Mouse (Mus musculus): Measurements from ENCODE around the gene Ccr10. TPM values are rescaled to one million over a fixed set of nuclear protein-coding genes. Genes with fewer than 3 reads are reported as not detected.

Gene Ccr10
- not detected for total RNA-seq (2021)
- long read RNA-seq, experiment 1, partial matches to known transcripts = 0 of 1 reads
- long read RNA-seq, experiment 1, other reads (novel, unspliced or antisense) = 1 of 1 reads
- long read RNA-seq, experiment 2 = 0 reads

DNA sequence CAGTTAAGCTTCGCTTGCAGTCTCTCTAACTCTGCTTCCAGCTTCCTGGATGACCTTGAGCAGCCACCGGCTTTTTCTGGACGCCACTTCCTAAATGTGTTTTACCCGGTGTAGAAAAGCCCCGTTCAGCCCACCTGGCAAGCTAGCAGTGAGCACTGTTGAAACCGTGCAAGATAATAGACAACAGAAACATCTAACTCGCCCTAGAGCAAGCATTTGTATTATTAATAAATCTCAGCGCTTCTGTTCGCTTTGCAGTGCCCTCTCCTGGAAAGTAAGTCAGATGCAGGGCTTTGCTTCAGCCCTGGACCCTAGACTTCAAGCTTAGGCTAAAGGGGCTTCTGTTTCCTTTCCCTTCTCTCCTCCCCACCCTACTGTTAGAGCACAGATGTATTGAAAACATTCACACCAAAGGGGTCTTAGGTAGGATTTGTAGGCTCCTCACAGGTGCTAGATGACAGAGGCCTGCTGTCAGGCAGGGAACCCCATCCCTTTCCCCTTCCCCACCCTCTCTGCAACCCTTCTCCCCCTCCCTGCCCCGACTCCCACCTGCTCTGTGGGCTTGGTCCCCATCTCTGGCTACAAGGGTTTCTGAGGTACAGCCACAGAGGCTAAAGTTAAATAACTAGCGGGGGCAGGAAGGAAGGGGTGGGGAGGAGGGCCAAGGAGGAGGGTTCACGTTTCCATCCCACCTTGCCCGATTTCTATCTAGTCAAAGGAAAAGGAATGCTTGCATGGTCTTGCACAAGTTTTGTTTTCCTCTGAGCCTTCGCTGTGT lies at the start of gene Ccr10:
TSS of gene Ccr10 (minus strand) at position 593 of the 778 bp plus-strand sequence.
- DNase-seq = no peak
- intact Hi-C loops (cut with DNase I) = loop anchor here (1.0 to 5.0 kb wide), 2 partner anchors 58 to 80 kb away; partner anchors contain the start of genes Psmc3ip, Retreg3 and Tubg1

DNA sequence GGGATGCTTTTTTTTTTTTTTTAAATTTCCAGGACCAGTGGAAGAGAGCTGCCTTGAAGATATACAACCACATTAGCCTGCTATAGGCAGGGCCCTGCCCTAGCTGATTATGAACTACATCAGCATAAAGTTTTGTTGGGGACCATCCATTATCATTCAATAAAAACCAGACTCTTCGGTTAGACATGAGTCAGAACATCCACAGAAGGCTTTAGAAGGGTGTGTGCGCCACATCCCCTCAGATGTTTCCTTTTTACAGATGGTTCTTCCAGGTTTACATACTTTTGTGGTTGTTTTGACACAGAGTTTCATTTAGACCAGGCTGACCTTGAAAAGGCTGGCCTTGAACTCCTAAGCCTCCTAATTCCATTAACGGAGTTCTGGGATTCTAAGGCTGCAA lies 49.1 kb upstream of the Ccr10 start:
- intact Hi-C loops (cut with DNase I) = no loop called here
- DNase-seq = no peak

DNA sequence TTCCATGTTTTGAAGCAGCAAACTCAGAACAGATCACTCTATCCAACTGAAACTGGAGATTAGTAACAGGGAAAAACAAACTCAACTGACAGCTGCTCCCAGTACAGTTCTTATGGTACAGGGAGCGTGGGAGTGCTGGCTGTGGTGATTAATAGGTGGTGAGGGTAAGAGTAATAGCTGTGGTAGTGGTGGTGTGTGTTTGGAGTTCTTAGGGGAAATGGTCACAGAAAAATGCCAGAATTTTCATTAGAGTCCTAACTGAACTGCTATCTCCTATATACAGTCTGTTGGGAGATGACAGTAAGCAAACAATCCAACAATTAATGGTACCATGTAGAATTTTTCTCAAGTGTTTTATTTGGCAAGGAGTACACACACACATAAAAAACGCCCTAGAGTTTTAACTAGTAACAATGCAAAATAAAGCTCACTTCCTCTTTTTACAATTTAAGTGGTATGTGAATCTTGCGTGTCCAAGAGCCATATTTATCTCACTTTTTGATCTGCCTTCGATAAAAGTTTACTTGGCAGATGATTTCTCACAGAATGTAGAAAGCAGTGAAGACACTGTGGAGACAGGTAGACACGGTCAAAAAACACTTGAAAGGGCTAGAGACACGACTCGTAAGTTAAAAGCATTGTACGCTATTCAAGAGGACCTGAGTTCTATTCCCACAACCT lies 46.2 kb upstream of the Ccr10 start:
- DNase-seq = no peak
- intact Hi-C loops (cut with DNase I) = no loop called here

DNA sequence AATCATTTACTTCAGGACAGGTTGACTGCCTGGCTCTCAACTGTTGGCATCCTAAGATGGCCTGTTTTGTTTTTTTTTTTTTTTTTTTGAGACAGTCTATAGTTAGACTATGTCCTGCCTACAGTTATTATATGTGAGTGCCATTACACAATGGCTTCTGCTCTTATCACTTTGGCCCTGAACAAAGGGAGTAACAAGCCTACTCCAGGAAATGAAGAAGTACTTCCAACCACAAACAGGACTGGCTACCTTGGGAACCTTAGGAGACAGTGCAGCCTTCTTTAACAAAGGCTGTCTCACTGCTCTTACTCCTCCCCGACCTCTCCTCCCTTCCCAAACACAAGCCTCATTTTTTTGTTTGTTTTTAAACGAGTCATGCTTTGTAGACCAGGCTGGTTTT lies 45.6 kb upstream of the Ccr10 start:
- intact Hi-C loops (cut with DNase I) = no loop called here
- DNase-seq = no peak

DNA sequence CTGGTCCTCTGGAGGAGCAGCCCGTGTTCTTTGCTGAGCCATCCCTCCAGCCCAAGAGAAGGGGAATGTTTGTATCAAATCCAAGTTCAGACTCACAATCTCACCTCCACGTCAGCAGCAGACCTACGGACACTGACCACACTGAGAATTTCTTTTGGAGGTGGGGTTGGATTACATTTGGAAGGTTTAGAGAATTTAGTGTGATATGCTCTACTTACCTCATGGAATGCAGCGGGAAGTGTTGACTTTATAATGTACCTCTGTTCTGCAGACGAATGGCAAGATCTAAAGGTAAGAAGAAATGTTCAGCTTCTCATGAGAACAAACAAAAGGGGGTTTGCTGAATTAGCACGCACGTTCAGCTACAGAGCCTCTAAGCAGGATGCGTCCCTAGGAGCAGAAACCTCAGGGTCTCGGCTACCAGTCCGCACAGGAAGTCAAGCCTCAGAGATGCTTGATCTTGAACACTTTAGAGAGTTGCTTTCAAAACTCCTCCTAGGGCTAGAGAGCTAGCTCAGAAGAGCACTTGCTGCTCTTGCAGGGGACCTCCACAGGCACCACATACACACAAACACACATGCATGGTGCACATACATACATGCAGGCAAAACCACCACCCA lies 43.3 kb upstream of the Ccr10 start:
- no peak for DNase-seq
- intact Hi-C loops (cut with DNase I) = no loop called here

DNA sequence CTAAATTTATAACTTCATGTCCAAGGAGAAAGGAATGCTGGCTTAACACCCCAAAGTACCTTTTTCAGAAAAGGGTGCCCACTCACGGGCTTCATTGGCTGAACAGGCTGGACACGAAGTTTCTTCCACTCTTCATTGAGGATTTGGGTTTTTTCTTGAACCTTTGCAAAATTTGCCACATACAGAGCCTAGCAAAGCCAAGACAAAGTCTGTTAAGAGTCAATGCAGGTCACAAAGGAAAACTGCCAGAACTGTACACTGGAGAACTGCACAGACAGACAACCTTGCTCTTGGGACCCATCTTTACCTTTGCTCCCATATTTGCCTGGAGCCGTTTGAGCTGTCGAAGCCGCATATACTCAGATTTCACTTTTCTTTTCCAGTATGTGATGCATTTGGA lies 41.7 kb upstream of the Ccr10 start:
- no peak for DNase-seq
- intact Hi-C loops (cut with DNase I) = no loop called here

DNA sequence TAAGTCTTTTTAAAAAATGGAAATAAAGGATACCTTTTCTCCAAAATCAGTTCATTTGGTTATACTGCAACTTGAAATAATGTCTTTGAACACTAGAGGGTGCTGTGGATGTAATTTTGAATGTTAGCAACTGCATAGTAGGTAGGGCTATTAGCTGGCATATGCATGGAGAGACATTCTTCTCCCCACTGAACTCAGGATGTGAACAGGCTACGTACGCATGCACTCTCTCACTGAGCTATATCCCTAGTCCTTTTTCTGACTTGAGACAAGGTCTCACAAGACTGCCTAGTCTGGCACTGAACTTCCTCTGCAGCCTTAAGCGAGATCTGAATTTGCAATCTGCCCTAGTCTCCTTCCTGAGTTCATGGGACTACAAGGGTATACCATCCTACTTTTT lies 36.7 kb upstream of the Ccr10 start:
- intact Hi-C loops (cut with DNase I) = loop anchor here (2.0 to 5.0 kb wide), 2 partner anchors 37 to 185 kb away; no protein-coding TSS in a partner anchor
- no peak for DNase-seq

DNA sequence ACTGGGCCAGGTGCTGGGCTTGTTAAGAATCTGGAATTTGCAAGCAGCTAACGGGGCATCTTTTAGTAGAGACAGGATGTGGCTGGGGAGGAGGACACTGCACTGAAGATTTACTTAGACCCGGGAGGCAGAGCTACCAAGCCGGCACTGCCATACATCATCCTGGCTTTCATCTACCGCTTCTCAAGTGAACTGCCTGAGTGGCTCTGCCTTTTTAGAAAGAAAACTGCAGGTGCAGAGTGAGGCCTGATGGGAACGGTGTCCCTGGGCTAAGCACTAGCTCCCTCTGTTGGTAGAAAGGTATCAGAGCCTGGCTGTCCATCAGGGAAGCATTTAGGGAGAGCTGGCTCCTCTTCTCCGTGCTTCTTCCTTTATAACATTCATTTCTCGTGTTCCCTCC lies 25.7 kb upstream of the Ccr10 start:
- DNase-seq = no peak
- intact Hi-C loops (cut with DNase I) = no loop called here

DNA sequence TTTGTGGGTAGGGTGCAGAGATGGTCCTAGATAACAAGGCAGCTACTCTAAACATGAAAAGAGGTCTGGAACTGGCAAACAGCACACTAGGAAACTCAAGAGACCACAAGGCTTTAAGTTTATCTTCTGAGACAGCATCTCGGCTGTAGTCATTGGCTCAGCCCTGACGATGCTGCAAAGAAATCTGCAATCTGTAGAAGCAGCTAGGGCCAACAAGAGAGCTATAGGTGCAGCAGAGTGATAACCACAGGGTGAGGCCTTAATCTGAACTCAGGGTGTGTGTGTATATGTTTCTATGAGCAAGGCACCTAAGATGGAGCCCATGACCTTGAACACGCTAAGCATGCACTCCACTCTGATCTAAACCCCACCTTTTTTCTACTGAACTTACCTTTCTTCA lies 24.3 kb upstream of the Ccr10 start:
- intact Hi-C loops (cut with DNase I) = no loop called here

DNA sequence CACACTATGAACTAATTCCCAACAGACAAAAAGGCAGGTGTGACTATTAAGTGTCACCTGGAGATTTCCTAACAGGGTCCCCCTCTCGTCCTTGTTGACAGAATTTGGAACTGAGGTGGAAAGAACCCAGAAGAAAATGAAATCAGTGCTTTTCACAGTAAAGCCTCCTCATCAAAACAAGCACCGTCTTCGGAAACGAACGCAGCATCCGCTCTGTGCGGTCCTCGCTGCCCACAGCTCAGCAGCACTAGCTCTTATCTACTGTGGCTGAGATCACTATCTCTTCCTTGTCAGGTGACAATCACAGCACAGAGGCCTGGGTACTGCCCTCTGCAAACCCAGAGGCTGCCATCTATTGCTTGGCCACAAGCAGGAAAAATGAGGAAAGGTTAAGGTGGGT lies 20.9 kb upstream of the Ccr10 start:
- DNase-seq = no peak
- intact Hi-C loops (cut with DNase I) = no loop called here

More for the DNA sequence above, 24.3 kb upstream of the Ccr10 start:
- DNase-seq = no peak

DNA sequence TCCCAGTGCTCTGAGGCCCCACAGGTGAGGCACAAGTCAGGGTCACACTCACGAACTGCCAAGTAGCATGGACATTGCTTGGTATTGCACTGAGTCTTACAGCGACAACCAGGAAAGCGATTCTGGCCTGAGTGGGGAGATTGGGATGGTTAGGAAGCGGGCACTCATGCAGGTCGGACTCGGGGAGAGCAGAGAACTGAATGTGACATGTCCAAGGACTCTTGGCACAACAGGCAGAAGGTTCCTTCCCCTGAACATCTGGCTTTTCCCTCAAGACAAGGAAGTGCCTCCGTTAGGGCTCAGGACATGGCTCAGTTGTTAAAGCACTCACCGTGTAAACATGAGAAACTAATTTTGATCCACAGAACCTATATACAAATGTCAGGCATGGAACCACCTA lies 20.3 kb upstream of the Ccr10 start:
- intact Hi-C loops (cut with DNase I) = no loop called here
- no peak for DNase-seq

DNA sequence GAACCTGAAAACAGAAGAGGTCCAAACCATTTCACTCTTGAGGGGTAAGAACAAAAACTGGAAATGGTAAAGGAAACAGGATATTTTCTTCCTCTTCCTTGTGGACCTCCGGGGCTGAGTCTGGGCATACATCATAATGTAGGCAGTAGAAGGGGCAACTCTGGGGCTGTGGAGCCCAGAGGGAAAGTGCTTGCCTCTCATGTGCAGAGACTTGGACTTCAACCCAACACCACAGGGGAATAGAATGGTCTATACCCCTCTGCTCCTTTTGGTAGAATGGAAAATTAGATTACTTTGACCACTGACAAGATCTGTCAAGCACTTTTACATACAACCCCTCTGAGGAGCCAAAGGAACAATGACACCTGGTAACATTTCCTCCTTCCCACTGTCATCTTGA lies 19.9 kb upstream of the Ccr10 start:
- intact Hi-C loops (cut with DNase I) = no loop called here
- DNase-seq = no peak

DNA sequence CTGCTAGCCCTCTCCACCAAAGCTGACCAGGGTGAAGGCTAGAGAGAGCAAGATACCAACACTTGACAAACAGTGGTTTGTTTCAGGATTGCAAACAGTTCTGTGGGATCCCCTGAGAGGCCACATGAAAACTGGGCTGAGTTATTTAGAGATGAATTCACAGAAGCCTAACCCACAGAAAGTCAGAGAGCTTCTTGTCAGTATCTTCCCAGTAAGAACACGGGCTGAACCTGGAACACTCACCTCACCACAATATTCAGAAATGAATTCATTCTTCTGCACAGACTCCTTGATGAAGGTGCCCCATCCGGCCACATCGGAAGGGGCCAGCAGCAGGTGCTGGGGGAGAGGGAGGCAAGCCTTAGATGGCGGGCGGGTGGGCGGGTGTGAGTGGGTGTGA lies 19.4 kb upstream of the Ccr10 start:
- no peak for DNase-seq
- intact Hi-C loops (cut with DNase I) = no loop called here

DNA sequence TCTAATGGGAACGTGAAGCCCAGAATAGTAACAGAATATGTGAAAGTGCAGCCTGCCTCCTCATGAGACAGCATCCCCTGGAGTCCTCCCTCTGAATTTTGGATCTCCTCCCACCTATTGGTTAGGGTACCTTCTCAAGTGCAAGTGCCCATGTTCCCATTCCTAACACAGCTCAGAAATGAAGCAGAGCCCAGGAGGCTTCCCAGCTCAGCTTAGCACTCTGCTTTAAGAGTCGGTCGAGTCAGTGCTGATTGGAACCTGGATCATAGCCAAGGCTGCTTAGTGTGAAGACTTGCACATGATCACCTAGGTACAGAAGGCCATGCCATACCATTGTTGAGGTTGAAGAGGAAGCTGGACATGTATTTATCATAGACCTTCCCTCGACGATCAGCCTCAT lies 18.9 kb upstream of the Ccr10 start:
- DNase-seq = no peak
- intact Hi-C loops (cut with DNase I) = no loop called here

DNA sequence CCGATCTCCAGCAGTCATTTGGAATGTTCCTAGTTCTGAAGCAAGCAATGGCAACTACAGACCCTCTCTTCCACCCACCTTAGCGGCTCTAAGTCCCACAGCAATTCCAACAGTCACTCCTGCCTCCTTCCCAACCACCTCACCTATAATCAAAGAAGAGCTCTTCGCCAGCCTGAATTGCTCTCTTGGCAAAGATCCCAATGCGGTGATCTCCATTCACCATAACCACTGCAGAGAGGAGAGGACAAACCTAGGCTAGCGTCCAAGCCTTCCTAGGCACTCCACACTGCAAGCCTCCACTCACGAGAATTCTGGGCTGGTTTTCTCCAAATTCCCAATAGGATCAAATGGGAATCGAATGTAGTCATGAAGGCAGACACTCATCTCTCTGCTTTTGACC lies 17.8 kb upstream of the Ccr10 start:
- DNase-seq = no peak
- intact Hi-C loops (cut with DNase I) = no loop called here

DNA sequence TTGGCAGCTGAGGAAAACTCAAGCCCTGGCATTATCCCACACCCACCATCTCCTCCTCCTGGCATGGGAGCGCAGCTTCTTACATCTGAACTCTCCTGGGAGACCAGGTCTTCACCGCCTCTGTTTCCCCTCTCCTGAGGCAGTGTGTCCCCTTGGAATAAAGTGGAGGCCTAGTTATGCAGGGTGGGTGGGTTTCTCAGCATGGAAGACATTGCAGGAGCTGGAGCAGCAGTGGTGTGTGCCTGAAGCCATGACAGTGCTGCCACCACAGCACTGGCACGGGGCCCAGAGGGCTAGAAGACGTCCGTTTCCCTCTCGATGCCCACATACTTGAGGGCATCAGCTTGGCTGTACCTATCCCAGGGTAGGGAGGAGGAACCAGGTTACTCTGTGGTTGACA lies 17.4 kb upstream of the Ccr10 start:
- no peak for DNase-seq
- intact Hi-C loops (cut with DNase I) = no loop called here

DNA sequence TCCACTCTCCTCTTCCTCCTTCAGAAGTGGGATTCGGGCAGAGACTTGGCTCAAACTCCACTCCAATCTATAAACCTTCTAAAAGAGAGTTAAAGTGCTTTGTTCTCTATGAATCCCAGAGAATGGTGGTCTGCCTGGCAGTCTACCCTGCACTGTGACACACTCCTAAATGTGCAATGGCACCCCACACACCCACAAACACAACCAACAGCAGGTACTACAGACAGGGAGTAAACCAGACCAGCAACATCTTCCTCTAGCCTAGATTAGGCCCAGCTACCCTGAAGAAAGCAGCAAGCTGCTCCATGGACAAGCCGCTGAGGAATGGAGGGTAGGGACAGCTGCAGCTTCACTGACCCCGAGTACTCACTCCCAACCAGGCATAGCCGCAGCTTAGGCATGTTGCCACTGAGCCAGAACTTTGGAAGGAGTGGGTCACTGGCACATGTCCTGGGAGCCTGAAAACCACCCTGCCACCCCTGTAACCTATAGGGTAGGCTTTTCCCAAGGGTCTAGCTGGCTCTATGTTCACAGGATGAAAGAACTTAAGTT lies 16.8 kb upstream of the Ccr10 start:
- intact Hi-C loops (cut with DNase I) = no loop called here
- no peak for DNase-seq

DNA sequence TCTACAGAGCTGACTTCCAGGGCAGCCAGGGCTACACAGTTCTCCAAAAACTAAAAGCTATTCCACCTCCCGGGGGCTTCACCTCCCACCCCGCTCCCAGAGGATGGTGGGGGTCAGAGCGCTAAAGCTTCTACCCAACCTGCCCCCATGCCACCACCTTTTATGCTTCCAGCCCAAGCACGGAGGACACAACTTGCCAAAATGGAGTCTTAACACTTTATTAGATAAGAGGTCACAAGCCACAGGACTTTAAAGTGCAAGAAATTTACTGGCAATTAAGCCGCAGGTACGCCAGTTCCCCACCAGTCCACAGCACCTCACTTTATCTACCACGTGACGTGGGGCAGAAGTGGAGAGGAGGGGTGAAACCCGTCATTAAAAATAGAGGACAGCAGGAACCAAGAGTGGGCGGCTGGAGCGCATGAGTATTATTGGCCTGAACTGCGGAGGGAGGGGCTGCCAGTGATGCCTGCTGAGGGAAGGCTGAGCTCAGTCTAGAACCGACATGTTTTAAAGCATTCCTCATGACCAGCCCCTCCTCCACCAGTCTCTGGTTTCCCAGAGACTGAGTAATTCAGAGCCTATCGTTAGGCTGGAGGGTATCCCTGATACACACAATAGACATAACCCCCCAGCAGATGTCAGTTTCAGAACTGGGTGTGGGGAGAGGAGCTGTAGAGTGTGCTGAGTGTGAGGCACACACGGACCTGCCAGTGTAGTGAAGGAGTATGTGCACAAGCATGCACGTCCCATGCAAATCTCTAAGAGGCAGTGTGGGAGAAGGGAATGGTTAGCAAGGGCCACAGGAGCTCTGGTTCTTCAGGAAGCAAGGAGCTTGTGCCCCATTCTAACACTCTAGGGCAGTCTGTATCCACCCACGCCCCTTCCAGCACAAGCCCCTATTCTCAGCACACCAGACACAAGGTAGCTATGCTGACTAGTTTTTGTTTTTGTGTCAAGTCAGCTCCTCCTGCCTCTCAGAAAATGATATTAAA lies 16.0 kb upstream of the Ccr10 start:
- DNase-seq = no peak
- intact Hi-C loops (cut with DNase I) = no loop called here

DNA sequence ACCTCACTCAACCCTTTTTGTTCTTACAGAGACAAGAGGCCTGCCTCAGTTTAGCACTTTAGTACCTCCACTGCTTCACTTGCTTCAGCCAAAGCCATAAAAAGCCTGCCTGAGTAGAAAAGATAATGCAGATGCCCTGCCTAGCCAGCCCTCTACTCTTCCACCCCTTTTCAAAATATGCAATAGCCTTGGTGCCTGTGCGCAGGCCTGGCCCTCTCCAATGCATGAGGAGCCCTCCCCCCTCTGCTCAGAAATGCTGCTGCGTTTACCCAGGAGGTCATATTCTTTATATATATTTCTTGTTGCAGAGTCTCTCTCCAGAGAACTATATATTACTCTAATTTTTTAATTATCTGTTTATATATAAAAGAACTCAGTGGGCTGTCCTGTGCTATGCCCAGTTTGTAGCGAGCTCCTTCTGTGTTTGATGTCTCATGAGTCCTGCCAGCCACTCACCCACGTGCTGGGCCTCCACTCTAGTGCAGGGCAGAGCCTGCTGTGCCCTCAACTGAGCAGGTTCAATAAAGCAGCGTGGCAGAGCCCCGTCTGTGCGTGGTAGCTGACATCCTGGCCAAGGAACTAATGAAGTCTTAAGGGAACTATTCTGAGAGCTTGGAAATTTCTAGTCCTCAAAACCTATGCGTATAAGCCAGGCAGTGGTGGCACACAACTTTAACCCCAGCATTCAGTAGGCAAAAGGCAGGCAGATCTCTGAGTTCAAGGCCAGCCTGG lies 15.1 kb upstream of the Ccr10 start:
- DNase-seq = no peak
- intact Hi-C loops (cut with DNase I) = no loop called here

All from gastrocnemius, postnatal 36 days (tissue).